Mouse (Mus musculus) kidney, postnatal 0 days (tissue): Measurements from ENCODE around the gene Spint4. TPM values are rescaled to one million over a fixed set of nuclear protein-coding genes. Genes with fewer than 3 reads are reported as not detected.
A peak's percentile ranks its signal among the peaks of the same experiment; 100 is the strongest.

ENCODE experiments used
- ATAC-seq: fragments of 200-750 bp; cut with Nextera tagmentation; replicated peaks from 2 replicates; pipeline ENCODE4 v1.8.0; 2017; ENCODE audit warnings: low read depth, moderate number of reproducible peaks, moderate TSS enrichment, moderate library complexity; ENCODE audit not compliant: low FRiP score
- DNase-seq: peaks from one replicate; pipeline ENCODE4 v3.0.0-alpha.2; 2016; ENCODE audit warnings: low spot score
- H3K27ac ChIP-seq: fragments of 300-500 bp; sonication (generic); 2 replicates; pipeline ENCODE4 v1.5.1; 2014; ENCODE audit warnings: mild to moderate bottlenecking
- H3K27me3 ChIP-seq: fragments of 300-500 bp; sonication (generic); 2 replicates; pipeline ENCODE4 v1.6.1; 2014; ENCODE audit warnings: low read length, mixed read lengths; ENCODE audit not compliant: insufficient read depth
- H3K36me3 ChIP-seq: fragments of 300-500 bp; sonication (generic); 2 replicates; pipeline ENCODE4 v1.6.1; 2014; ENCODE audit warnings: low read length, mixed read lengths; ENCODE audit not compliant: insufficient read depth
- H3K4me1 ChIP-seq: fragments of 300-500 bp; sonication (generic); replicated peaks from 2 replicates; pipeline ENCODE4 v1.6.1; 2014; ENCODE audit warnings: antibody characterized with exemption, low read length, mixed read lengths; ENCODE audit not compliant: insufficient read depth
- H3K4me2 ChIP-seq: fragments of 300-500 bp; sonication (generic); 2 replicates; pipeline ENCODE4 v1.6.1; 2014; ENCODE audit warnings: mild to moderate bottlenecking, low read length, moderate library complexity, mixed read lengths
- H3K4me3 ChIP-seq: fragments of 300-500 bp; sonication (generic); replicated peaks from 2 replicates; pipeline ENCODE4 v1.5.1; 2014; ENCODE audit warnings: low read depth, low read length
- H3K9ac ChIP-seq: fragments of 300-500 bp; sonication (generic); 2 replicates; pipeline ENCODE4 v1.6.1; 2014; ENCODE audit warnings: low read depth, low read length
- H3K9me3 ChIP-seq: fragments of 300-500 bp; sonication (generic); replicated peaks from 2 replicates; pipeline ENCODE4 v1.6.1; 2016; ENCODE audit warnings: low read length, inconsistent platforms, mixed read lengths
- CTCF ChIP-seq: IDR thresholded peaks from 2 replicates; pipeline ENCODE4 v1.5.1; 2016; ENCODE audit warnings: antibody characterized with exemption, low read depth, mild to moderate bottlenecking, moderate library complexity
- WGBS: fragments of 180-500 bp; shearing (Covaris S2); extraction: QIAGEN DNeasy Blood & Tissue Kit; methylation state at CpG from one replicate; pipeline ENCODE4 v1.1.7; 2014; 5-methylcytosine and 5-hydroxymethylcytosine counted together
- polyA plus RNA-seq: library from polyadenylated mRNA; unstranded; fragments of >200 nt; fragmentation: Nextera tagmentation; extraction: Ambion mirVana; gene quantifications from 2 replicates; pipeline ENCODE4 v1.2.1, GENCODE M21; 2015

Spint4 gene
- polyA plus RNA-seq, 1 experiment from 2014 or later: 0.84 TPM

DNA sequence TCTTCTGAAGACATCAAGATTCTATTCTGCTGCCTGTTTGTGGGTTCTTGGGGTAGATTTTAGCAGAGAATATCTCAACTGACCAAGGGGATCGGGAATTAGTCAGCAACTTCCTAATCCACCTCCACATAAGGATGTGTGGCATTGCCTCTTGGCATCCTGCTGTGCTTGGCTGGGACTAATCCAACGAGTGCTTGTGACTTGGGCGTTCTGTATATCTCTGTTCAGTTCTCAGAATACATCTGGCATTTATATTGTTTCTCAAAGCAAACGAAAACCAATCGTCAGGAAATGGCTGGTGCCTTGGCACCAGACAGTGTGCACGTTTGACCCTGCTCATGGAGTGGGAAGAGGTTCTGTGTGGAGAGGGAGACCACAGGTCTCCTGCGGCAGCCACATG lies 41.6 kb downstream of the Spint4 start:
- Histone ChIP-seq H3K9me3 (no peaks in the 10 kb centered on the region), H3K36me3 (no peaks in the 10 kb centered on the region), H3K27ac (no peak overlapping the region), H3K4me3 (no peak overlapping the region), H3K4me2 (no peak overlapping the region), H3K27me3 (no peaks in the 10 kb centered on the region), H3K9ac (no peak overlapping the region), H3K4me1 (0 out of 2 replicates have a peak, but pooled peaks cover under 1% of the 10 kb centered on the region)
- WGBS: 56% methylated on average over 7 of the region's 7 CpGs
- no peak for TF ChIP-seq CTCF
- DNase-seq (no peak), ATAC-seq (no peak)

DNA sequence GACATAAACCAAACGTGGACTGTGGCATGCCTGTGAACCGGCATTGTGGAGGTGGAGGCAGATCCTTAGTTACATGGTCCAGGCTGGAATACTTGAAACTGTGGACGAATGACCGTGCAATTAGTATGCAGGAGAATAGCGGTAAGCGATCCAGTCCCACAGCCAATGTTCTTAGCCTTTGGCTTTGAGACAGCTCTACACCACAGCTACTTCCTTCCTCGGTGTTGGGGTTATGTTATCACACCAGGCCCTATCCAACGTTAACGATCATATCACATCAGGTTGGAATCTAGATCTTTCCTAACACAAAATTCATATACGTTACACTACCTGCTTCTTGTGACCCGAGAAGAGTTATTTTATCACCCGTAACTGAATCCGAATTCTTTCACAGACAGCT lies 46.7 kb downstream of the Spint4 start:
- Histone ChIP-seq H3K9me3 (no peaks in the 10 kb centered on the region), H3K36me3 (0 out of 2 replicates have a peak, but pooled peaks cover 4% of the 10 kb centered on the region), H3K9ac (peak overlapping the region; percentile 96; the same call in 1 of the 2 replicates), H3K27ac (no peak overlapping the region), H3K4me2 (peak overlapping the region; percentile 94), H3K4me1 (peaks cover 13% of the 10 kb centered on the region; the same call in 1 of the 2 replicates), H3K4me3 (peak overlapping the region; percentile 93), H3K27me3 (no peaks in the 10 kb centered on the region)
- 63% methylated on average over 13 of the region's 13 CpGs for WGBS
- DNase-seq (no peak), ATAC-seq (no peak)
- no peak for TF ChIP-seq CTCF

DNA sequence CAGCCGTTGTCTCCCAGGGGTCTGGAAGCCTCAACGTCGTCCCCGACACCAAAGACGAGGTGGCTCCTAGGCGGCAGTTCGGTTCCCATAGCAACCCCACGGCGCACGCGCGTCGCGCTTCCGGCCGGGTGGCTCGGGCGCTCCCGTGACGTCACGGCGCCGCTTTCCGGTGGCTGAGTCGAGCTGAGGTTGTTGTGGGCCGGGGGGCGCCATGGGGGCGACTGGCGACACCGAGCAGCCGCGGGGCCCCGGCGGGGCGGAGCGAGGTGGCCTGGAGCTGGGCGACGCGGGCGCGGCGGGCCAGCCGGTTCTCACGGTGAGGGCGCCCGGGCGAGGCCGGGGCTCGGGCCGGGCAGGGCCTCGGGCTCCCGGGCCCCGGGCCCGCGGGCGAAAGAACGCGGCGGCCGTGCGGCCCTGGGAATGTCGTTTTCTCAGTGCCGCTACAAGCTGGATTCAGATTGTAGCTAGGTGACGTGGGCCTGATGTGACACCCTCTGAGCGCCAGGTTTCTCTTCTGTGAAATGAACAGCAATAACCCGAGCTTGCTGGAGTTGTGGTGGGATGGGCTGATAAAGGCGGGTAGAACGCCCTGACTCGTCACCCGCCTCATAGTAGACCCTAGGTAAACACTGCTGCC lies 47.7 kb downstream of the Spint4 start, which contains the start of the genes Wfdc3 and Dnttip1:
Gene Wfdc3, minus strand, starts transcription at position 89 of the 637 bp plus-strand sequence.
Gene Dnttip1, plus strand, starts transcription at position 141 of the 637 bp plus-strand sequence.
- Histone ChIP-seq H3K4me1 (peaks cover 13% of the 10 kb centered on the region; the same call in 1 of the 2 replicates), H3K27ac (peak within 1 kb of the TSS; percentile 76), H3K27me3 (no peaks in the 10 kb centered on the region), H3K9ac (peak within 1 kb of the TSS; percentile 96), H3K36me3 (peaks cover 11% of the 10 kb centered on the region), H3K4me2 (peak within 1 kb of the TSS; percentile 94), H3K4me3 (peak within 1 kb of the TSS; percentile 93), H3K9me3 (no peaks in the 10 kb centered on the region)
- ATAC-seq: peak; percentile 85
- TF ChIP-seq CTCF: no peak
- under 1% methylated on average over 70 of the region's 70 CpGs for WGBS
- peak; percentile 91 for DNase-seq

DNA sequence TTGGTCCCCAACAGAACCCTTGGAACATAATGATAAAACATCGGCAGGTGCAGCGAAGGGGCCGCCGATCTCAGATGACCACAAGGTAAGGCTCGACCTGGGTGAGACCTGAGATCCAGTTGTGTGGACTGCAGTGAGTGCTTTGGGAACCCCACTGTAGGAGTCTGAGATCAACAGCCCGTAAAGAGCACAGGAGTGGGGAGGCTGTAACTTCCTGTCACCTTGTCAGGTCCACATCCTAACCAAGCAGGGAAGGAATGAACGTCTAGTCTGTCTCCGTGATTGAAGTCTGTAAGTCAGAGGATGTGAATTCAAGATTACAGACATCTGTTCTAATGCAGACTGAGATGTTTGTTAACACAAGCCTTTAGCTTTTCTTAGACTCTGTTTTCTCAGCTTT lies 48.4 kb downstream of the Spint4 start:
- Histone ChIP-seq H3K9ac (peak overlapping the region; percentile 96), H3K36me3 (peaks cover 13% of the 10 kb centered on the region), H3K27ac (no peak overlapping the region), H3K4me1 (peaks cover 13% of the 10 kb centered on the region; the same call in 1 of the 2 replicates), H3K4me3 (peak overlapping the region; percentile 93), H3K27me3 (no peaks in the 10 kb centered on the region), H3K9me3 (no peaks in the 10 kb centered on the region), H3K4me2 (peak overlapping the region; percentile 94)
- no peak for DNase-seq
- TF ChIP-seq CTCF: no peak
- whole genome bisulfite sequencing: 42% methylated on average over 8 of the region's 8 CpGs
- ATAC-seq: 0 out of 2 replicates have a peak, but pooled peaks have one; percentile 19

DNA sequence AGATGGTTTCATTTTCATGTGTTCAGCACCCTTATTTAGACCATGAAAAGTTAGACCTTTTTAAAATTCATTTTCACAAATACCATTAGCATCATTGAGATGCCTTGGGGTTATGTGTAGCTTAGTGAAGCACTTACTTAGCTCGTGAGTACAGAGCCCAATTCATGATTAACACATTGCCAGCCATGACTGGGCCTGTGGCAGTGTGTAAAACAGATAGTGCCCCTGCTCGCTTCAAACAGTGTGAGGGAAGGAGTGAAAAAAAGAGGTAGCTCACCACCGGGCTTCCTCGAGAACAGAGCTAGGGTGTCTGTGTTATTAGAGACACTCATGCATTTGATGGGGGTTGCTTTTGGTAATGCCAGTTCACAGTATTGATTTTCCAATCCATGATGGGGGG lies 49.9 kb downstream of the Spint4 start:
- Histone ChIP-seq H3K36me3 (peaks cover 20% of the 10 kb centered on the region), H3K9me3 (no peaks in the 10 kb centered on the region), H3K27me3 (no peaks in the 10 kb centered on the region), H3K4me1 (peaks cover 13% of the 10 kb centered on the region; the same call in 1 of the 2 replicates), H3K27ac (no peak overlapping the region), H3K9ac (no peak overlapping the region), H3K4me3 (no peak overlapping the region), H3K4me2 (no peak overlapping the region)
- no peak for TF ChIP-seq CTCF
- DNase-seq: no peak
- 80% methylated on average over 4 of the region's 4 CpGs for WGBS
- no peak for ATAC-seq

DNA sequence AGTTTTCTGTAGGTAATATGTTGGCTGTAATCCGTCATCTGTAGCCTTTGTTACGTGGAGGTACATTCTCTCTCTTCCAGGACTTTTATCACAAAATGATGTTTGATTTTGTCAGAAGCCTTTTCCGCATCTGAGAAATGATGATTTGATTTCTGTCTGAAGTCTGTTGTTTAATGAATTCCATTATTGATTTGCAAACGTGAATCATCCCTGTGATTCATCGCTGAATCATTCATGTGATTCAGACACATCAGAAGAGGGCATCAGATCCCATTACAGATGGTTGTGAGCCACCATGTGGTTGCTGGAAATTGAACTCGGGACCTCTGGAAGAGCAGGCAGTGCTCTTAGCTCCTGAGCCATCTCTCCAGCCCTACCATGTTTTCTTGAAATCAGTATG lies 50.7 kb downstream of the Spint4 start:
- no peaks in the 10 kb centered on the region for H3K9me3 ChIP-seq

More for the DNA sequence above, 50.7 kb downstream of the Spint4 start:
- Histone ChIP-seq H3K4me3 (no peak overlapping the region), H3K9ac (no peak overlapping the region), H3K27me3 (no peaks in the 10 kb centered on the region), H3K36me3 (peaks cover 23% of the 10 kb centered on the region), H3K27ac (no peak overlapping the region), H3K4me1 (peaks cover 13% of the 10 kb centered on the region; the same call in 1 of the 2 replicates), H3K4me2 (no peak overlapping the region)
- no peak for ATAC-seq
- no peak for TF ChIP-seq CTCF
- 90% methylated on average over 6 of the region's 6 CpGs for WGBS
- no peak for DNase-seq

Other genes starting within 250 kb of the Spint4 start
- 83.0 and 83.1 TPM in 2 replicates for gene Sys1, start 241.5 kb upstream of the Spint4 start, polyA plus RNA-seq
- gene Gm20458, start 237.5 kb upstream of the Spint4 start, polyA plus RNA-seq: 22.8 and 23.3 TPM in 2 replicates
- gene Trp53tg5, start 224.8 kb upstream of the Spint4 start, polyA plus RNA-seq: not detected in 2 replicates
- gene Dbndd2, start 212.4 kb upstream of the Spint4 start, polyA plus RNA-seq: 22.5 and 23.3 TPM in 2 replicates
- 76.9 and 86.3 TPM in 2 replicates for gene Pigt, start 201.0 kb upstream of the Spint4 start, polyA plus RNA-seq
- 715 and 716 TPM in 2 replicates for gene Wfdc2, start 136.1 kb upstream of the Spint4 start, polyA plus RNA-seq
- not detected in 2 replicates for gene Spint3, start 125.0 kb upstream of the Spint4 start, polyA plus RNA-seq
- not detected in 2 replicates for gene Wfdc6a, start 113.1 kb upstream of the Spint4 start, polyA plus RNA-seq
- 0.16 TPM in 1 of 2 replicates, not detected in the other for gene Eppin, start 104.9 kb upstream of the Spint4 start, polyA plus RNA-seq
- not detected in 2 replicates for gene Wfdc6b, start 85.0 kb upstream of the Spint4 start, polyA plus RNA-seq
- gene Wfdc8, start 84.9 kb upstream of the Spint4 start, polyA plus RNA-seq: 0.05 TPM in 1 of 2 replicates, not detected in the other
- 0.17 TPM in 1 of 2 replicates, not detected in the other for gene Wfdc16, start 59.7 kb upstream of the Spint4 start, polyA plus RNA-seq
- 0.34 and 0.38 TPM in 2 replicates for gene Wfdc10, start 42.5 kb upstream of the Spint4 start, polyA plus RNA-seq
- gene Wfdc9, start 41.9 kb upstream of the Spint4 start, polyA plus RNA-seq: not detected in 2 replicates
- gene Wfdc11, start 24.4 kb upstream of the Spint4 start, polyA plus RNA-seq: not detected in 2 replicates
- 1.4 and 1.6 TPM in 2 replicates for gene Wfdc13, start 13.4 kb upstream of the Spint4 start, polyA plus RNA-seq
- gene Spint5, start 16.8 kb downstream of the Spint4 start, polyA plus RNA-seq: not detected in 2 replicates
- 0.64 and 1.1 TPM in 2 replicates for gene Wfdc3, start 47.4 kb downstream of the Spint4 start, polyA plus RNA-seq
- 58.5 and 62.4 TPM in 2 replicates for gene Dnttip1, start 47.5 kb downstream of the Spint4 start, polyA plus RNA-seq
- 132 and 156 TPM in 2 replicates for gene Ube2c, start 71.4 kb downstream of the Spint4 start, polyA plus RNA-seq
- 0.45 and 1.0 TPM in 2 replicates for gene Tnnc2, start 81.5 kb downstream of the Spint4 start, polyA plus RNA-seq
- gene Snx21, start 87.3 kb downstream of the Spint4 start, polyA plus RNA-seq: 19.9 and 21.7 TPM in 2 replicates
- 28.7 and 33.2 TPM in 2 replicates for gene Acot8, start 106.4 kb downstream of the Spint4 start, polyA plus RNA-seq
- gene Zswim3, start 106.6 kb downstream of the Spint4 start, polyA plus RNA-seq: 5.2 and 5.4 TPM in 2 replicates
- gene Zswim1, start 124.2 kb downstream of the Spint4 start, polyA plus RNA-seq: 15.5 and 15.8 TPM in 2 replicates
- gene Spata25, start 130.0 kb downstream of the Spint4 start, polyA plus RNA-seq: not detected in 2 replicates
- gene Ctsa, start 134.4 kb downstream of the Spint4 start, polyA plus RNA-seq: 219 and 254 TPM in 2 replicates
- 9.2 and 9.4 TPM in 2 replicates for gene Neurl2, start 135.0 kb downstream of the Spint4 start, polyA plus RNA-seq
- gene Pltp, start 159.2 kb downstream of the Spint4 start, polyA plus RNA-seq: 43.9 and 45.4 TPM in 2 replicates
- gene Pcif1, start 180.8 kb downstream of the Spint4 start, polyA plus RNA-seq: 70.0 and 76.5 TPM in 2 replicates
- gene Zfp335, start 213.3 kb downstream of the Spint4 start, polyA plus RNA-seq: 7.5 and 7.6 TPM in 2 replicates
- gene Mmp9, start 242.3 kb downstream of the Spint4 start, polyA plus RNA-seq: 1.7 and 1.9 TPM in 2 replicates